ENCODE assay signal across 8 mouse cellular contexts in the genomic region with DNA sequence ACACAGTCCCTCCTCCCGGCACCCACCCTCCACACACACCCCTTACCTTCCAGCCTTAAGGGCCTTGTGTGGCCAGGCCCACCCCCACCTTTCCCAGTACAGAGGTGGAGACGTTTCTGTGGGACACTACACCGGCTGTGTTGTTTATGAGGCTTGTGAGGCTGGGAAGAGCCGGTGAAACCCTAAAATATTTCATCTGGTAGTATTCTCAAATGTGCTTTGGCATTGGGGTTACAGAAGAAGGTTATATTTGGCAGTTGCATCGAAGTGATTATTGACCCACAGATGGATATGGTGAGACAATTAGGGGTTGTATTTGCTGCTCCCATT. TPM values are rescaled to one million over a fixed set of nuclear protein-coding genes. Genes with fewer than 3 reads are reported as not detected.
A peak's percentile ranks its signal among the peaks of the same experiment; 100 is the strongest.
DNase-seq lines count a peak whose midpoint lies in the region; ATAC-seq lines count a peak whose summit lies in the region.

No protein-coding gene starts in this region.

- no peaks in the 10 kb centered on the region for H3K36me3 ChIP-seq in kidney, embryonic 16.5 days (ENCODE audit: insufficient read depth, low read length)
- no peaks in the 10 kb centered on the region for H3K36me3 ChIP-seq in embryonic facial prominence, embryonic 10.5 days (replicated peaks)
- H3K36me3 ChIP-seq in hindbrain, embryonic 15.5 days: no peaks in the 10 kb centered on the region
- H3K36me3 ChIP-seq in midbrain, embryonic 14.5 days (ENCODE audit: control insufficient read depth, insufficient read depth, low read length): no peaks in the 10 kb centered on the region

- H3K27ac ChIP-seq in kidney, embryonic 16.5 days (ENCODE audit: low read length): no peak overlapping the region
- peak overlapping the region; percentile 97 for H3K27ac ChIP-seq in embryonic facial prominence, embryonic 10.5 days (replicated peaks)
- H3K27ac ChIP-seq in hindbrain, embryonic 15.5 days (replicated peaks): peak overlapping the region; percentile 92
- H3K27ac ChIP-seq in midbrain, embryonic 14.5 days (replicated peaks; ENCODE audit: low read depth, low read length): peak overlapping the region; percentile 87

- H3K27me3 ChIP-seq in kidney, embryonic 16.5 days (ENCODE audit: insufficient read depth, low read length): no peaks in the 10 kb centered on the region
- H3K27me3 ChIP-seq in embryonic facial prominence, embryonic 10.5 days (replicated peaks; ENCODE audit: low read depth, poor library complexity, severe bottlenecking): peaks cover 14% of the 10 kb centered on the region
- H3K27me3 ChIP-seq in hindbrain, embryonic 15.5 days: no peaks in the 10 kb centered on the region
- H3K27me3 ChIP-seq in midbrain, embryonic 14.5 days (ENCODE audit: control insufficient read depth, insufficient read depth, low read length): no peaks in the 10 kb centered on the region

- peak overlapping the region; percentile 94 for H3K4me2 ChIP-seq in kidney, embryonic 16.5 days (replicated peaks; ENCODE audit: low read depth, low read length)
- peak overlapping the region; percentile 87 for H3K4me2 ChIP-seq in hindbrain, embryonic 15.5 days
- peak overlapping the region; percentile 90 for H3K4me2 ChIP-seq in midbrain, embryonic 14.5 days (ENCODE audit: low read length)

- 7% methylated on average over 5 of the region's 5 CpGs for WGBS in kidney, embryonic 16.5 days
- WGBS in embryonic facial prominence, embryonic 10.5 days: 18% methylated on average over 5 of the region's 5 CpGs
- 4% methylated on average over 5 of the region's 5 CpGs for WGBS in hindbrain, embryonic 15.5 days
- 7% methylated on average over 5 of the region's 5 CpGs for WGBS in midbrain, embryonic 14.5 days

- H3K9me3 ChIP-seq in kidney, embryonic 16.5 days (ENCODE audit: low read length): no peaks in the 10 kb centered on the region
- no peaks in the 10 kb centered on the region for H3K9me3 ChIP-seq in embryonic facial prominence, embryonic 10.5 days
- H3K9me3 ChIP-seq in hindbrain, embryonic 15.5 days: no peaks in the 10 kb centered on the region
- no peaks in the 10 kb centered on the region for H3K9me3 ChIP-seq in midbrain, embryonic 14.5 days (ENCODE audit: control insufficient read depth, low read length)

- ATAC-seq in kidney, embryonic 16.5 days (ENCODE audit: low FRiP score, low TSS enrichment): no peak
- no peak for ATAC-seq in hindbrain, embryonic 15.5 days (ENCODE audit: low FRiP score, low read depth)
- ATAC-seq in midbrain, embryonic 14.5 days (ENCODE audit: low FRiP score, low TSS enrichment): no peak

- peaks cover 37% of the 10 kb centered on the region for H3K4me1 ChIP-seq in kidney, embryonic 16.5 days (ENCODE audit: insufficient read depth, low read length)
- H3K4me1 ChIP-seq in embryonic facial prominence, embryonic 10.5 days: peaks cover 52% of the 10 kb centered on the region
- peaks cover 57% of the 10 kb centered on the region for H3K4me1 ChIP-seq in hindbrain, embryonic 15.5 days (replicated peaks)
- H3K4me1 ChIP-seq in midbrain, embryonic 14.5 days (ENCODE audit: control insufficient read depth, insufficient read depth, low read length): peaks cover 32% of the 10 kb centered on the region

- H3K9ac ChIP-seq in kidney, embryonic 16.5 days (replicated peaks; ENCODE audit: low read length): peak overlapping the region; percentile 96
- peak overlapping the region; percentile 82 for H3K9ac ChIP-seq in hindbrain, embryonic 15.5 days
- H3K9ac ChIP-seq in midbrain, embryonic 14.5 days (replicated peaks; ENCODE audit: low read length): peak overlapping the region; percentile 97

- H3K4me3 ChIP-seq in kidney, embryonic 16.5 days (ENCODE audit: low read length): peak overlapping the region; percentile 83
- H3K4me3 ChIP-seq in embryonic facial prominence, embryonic 10.5 days: peak overlapping the region; percentile 92
- peak overlapping the region; percentile 66 for H3K4me3 ChIP-seq in hindbrain, embryonic 15.5 days
- peak overlapping the region; percentile 72 for H3K4me3 ChIP-seq in midbrain, embryonic 14.5 days (replicated peaks; ENCODE audit: low read depth, low read length)

- no peak for DNase-seq in kidney, adult 8-10 months
- DNase-seq in embryonic facial prominence, embryonic 10.5 days (ENCODE audit: low spot score): peak; percentile 39
- DNase-seq in midbrain, embryonic 14.5 days: peak; percentile 38
- no peak for DNase-seq in right cerebral cortex, postnatal 25 days
- no peak for DNase-seq in urinary bladder, postnatal 14 days (ENCODE audit: low spot score)
- no peak for DNase-seq in c-Kit-positive CD71-positive TER-119-positive erythroid progenitor cells, embryonic 14.5 days (ENCODE audit: low spot score)

RNA-seq across cellular contexts. Expression of a gene that starts 1.2 kb away (rescaled TPM):
- 7.4 and 8.8 TPM in 2 replicates for polyA plus RNA-seq in kidney, embryonic 16.5 days (2015; fragmentation: Nextera tagmentation; extraction: Ambion mirVana)
- 5.5 and 6.2 TPM in 2 replicates for polyA plus RNA-seq in embryonic facial prominence, embryonic 10.5 days (2016; fragmentation: Nextera tagmentation; extraction: Ambion mirVana)
- polyA plus RNA-seq in hindbrain, embryonic 15.5 days (2015; fragmentation: Nextera tagmentation; extraction: Ambion mirVana): 21.7 and 24.1 TPM in 2 replicates
- 30.4 and 39.0 TPM in 2 replicates for polyA plus RNA-seq in midbrain, embryonic 14.5 days (2014; fragmentation: Nextera tagmentation; extraction: Ambion mirVana)

RNA-seq across cellular contexts. Expression of a gene that starts 46.8 kb away (rescaled TPM):
- 20.6 and 24.4 TPM in 2 replicates for polyA plus RNA-seq in kidney, embryonic 16.5 days (2015; fragmentation: Nextera tagmentation; extraction: Ambion mirVana)
- 10.3 and 10.6 TPM in 2 replicates for polyA plus RNA-seq in embryonic facial prominence, embryonic 10.5 days (2016; fragmentation: Nextera tagmentation; extraction: Ambion mirVana)
- 9.5 and 9.6 TPM in 2 replicates for polyA plus RNA-seq in hindbrain, embryonic 15.5 days (2015; fragmentation: Nextera tagmentation; extraction: Ambion mirVana)
- polyA plus RNA-seq in midbrain, embryonic 14.5 days (2014; fragmentation: Nextera tagmentation; extraction: Ambion mirVana): 3.3 and 4.4 TPM in 2 replicates

RNA-seq across cellular contexts. Expression of a gene that starts 48.9 kb away (rescaled TPM):
- polyA plus RNA-seq in kidney, embryonic 16.5 days (2015; fragmentation: Nextera tagmentation; extraction: Ambion mirVana): 3.2 and 3.4 TPM in 2 replicates
- polyA plus RNA-seq in embryonic facial prominence, embryonic 10.5 days (2016; fragmentation: Nextera tagmentation; extraction: Ambion mirVana): 5.3 and 6.7 TPM in 2 replicates
- polyA plus RNA-seq in hindbrain, embryonic 15.5 days (2015; fragmentation: Nextera tagmentation; extraction: Ambion mirVana): 1.9 and 2.4 TPM in 2 replicates
- 0.93 and 0.97 TPM in 2 replicates for polyA plus RNA-seq in midbrain, embryonic 14.5 days (2014; fragmentation: Nextera tagmentation; extraction: Ambion mirVana)

RNA-seq across cellular contexts. Expression of a gene that starts 59.5 kb away (rescaled TPM):
- polyA plus RNA-seq in kidney, embryonic 16.5 days (2015; fragmentation: Nextera tagmentation; extraction: Ambion mirVana): not detected in 2 replicates
- 0.10 TPM in 1 of 2 replicates, not detected in the other for polyA plus RNA-seq in embryonic facial prominence, embryonic 10.5 days (2016; fragmentation: Nextera tagmentation; extraction: Ambion mirVana)
- polyA plus RNA-seq in hindbrain, embryonic 15.5 days (2015; fragmentation: Nextera tagmentation; extraction: Ambion mirVana): not detected in 2 replicates
- polyA plus RNA-seq in midbrain, embryonic 14.5 days (2014; fragmentation: Nextera tagmentation; extraction: Ambion mirVana): not detected in 2 replicates

Comparison
In these comparisons a context has a peak if more than half of its experiments do, and no peak if none do; other contexts are left out.
1. DNase-seq: peak in embryonic facial prominence, embryonic 10.5 days (single experiment) and midbrain, embryonic 14.5 days (single experiment); none in kidney, adult 8-10 months (0 of 2), right cerebral cortex, postnatal 25 days (single experiment), urinary bladder, postnatal 14 days (single experiment) and c-Kit-positive CD71-positive TER-119-positive erythroid progenitor cells, embryonic 14.5 days (single experiment).
2. Peak in every context shown above with its lines, with median percentiles within 50 percentile points of each other: H3K4me2 ChIP-seq, H3K4me3 ChIP-seq and H3K9ac ChIP-seq.